Mouse (Mus musculus): ENCODE results near the gene Maneal.

DNA sequence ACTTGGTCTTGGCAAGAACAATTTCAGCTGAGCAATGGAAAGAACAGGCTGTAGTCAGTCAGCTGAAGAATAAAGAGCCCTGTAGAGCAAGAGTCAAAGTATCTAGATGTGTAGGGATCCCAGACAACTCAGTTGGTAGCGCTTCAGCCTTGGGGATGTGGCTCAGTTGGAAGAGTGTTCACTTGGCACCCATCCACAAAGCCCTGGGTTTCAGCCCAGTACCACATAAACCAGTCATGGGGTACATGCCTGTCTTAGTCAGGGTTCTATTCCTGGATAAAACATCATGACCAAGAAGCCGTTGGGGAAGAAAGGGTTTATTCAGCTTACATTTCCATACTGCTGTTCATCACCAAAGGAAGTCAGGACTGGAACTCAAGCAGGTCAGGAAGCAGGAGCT is 28.0 kb upstream of the Maneal start:
- no peak for TF ChIP-seq POLR2AphosphoS2 (IDR thresholded peaks at IDR 0.05; ENCODE audit: low read depth, low read length)
- TF ChIP-seq RCOR1 (conservative IDR thresholded peaks at IDR 0.05; ENCODE audit: low read depth, low read length) = no peak

Data from CH12.LX (cell line).